Mouse (Mus musculus) ES-Bruce4 (cell line): ENCODE measurements around the gene Plekhn1. TPM values are rescaled to one million over a fixed set of nuclear protein-coding genes. Genes with fewer than 3 reads are reported as not detected.

Experiments
- H3K27ac ChIP-seq: 2 replicates; pipeline ENCODE4 v1.5.1; 2012; ENCODE audit warnings: low read length, inconsistent platforms; ENCODE audit not compliant: insufficient read depth
- H3K27me3 ChIP-seq: 2 replicates; pipeline ENCODE4 v1.6.1; 2012; ENCODE audit warnings: mild to moderate bottlenecking, low read length, inconsistent platforms; ENCODE audit not compliant: control insufficient read depth, poor library complexity, insufficient read depth, severe bottlenecking
- H3K36me3 ChIP-seq: 2 replicates; pipeline ENCODE4 v1.6.1; 2012; ENCODE audit warnings: inconsistent platforms, mild to moderate bottlenecking, low read length, moderate library complexity; ENCODE audit not compliant: control insufficient read depth, poor library complexity, insufficient read depth, severe bottlenecking
- H3K4me1 ChIP-seq: one replicate; pipeline ENCODE4 v1.8.1; 2011; ENCODE audit warnings: low read length; ENCODE audit not compliant: control insufficient read depth, insufficient read depth
- H3K4me3 ChIP-seq: 2 replicates; pipeline ENCODE4 v1.5.1; 2011; ENCODE audit warnings: low read depth, mild to moderate bottlenecking, low read length
- H3K9ac ChIP-seq: 2 replicates; pipeline ENCODE4 v1.6.1; 2012; ENCODE audit warnings: low read depth, mild to moderate bottlenecking, inconsistent platforms; ENCODE audit not compliant: poor library complexity, severe bottlenecking
- H3K9me3 ChIP-seq: replicated peaks from 2 replicates; pipeline ENCODE4 v1.6.1; 2012; ENCODE audit warnings: mild to moderate bottlenecking, low read length, inconsistent platforms; ENCODE audit not compliant: control insufficient read depth, poor library complexity, insufficient read depth, severe bottlenecking
- CTCF ChIP-seq: IDR thresholded peaks from one replicate; pipeline ENCODE4 v1.8.1; 2011; ENCODE audit warnings: low read depth, low read length
- EP300 ChIP-seq: IDR thresholded peaks from 2 replicates; pipeline ENCODE4 v1.6.1; 2011; ENCODE audit warnings: low read depth, low read length; ENCODE audit not compliant: insufficient read depth
- POLR2A ChIP-seq: IDR thresholded peaks from one replicate; pipeline ENCODE4 v1.8.1; 2011; ENCODE audit warnings: low read length; ENCODE audit not compliant: insufficient read depth
- polyA plus RNA-seq: library from polyadenylated mRNA; stranded (reverse); fragments of >200 nt; gene quantifications from 2 replicates; pipeline ENCODE4 v1.2.4, GENCODE M21; 2011; ENCODE audit warnings: low read depth; ENCODE audit not compliant: missing spikeins, insufficient read depth, insufficient read length

The Plekhn1 gene
- polyA plus RNA-seq, 1 experiment: 19.1 TPM

GRCm38 (mm10) chr4:156228393-156229024, 6.1 kb downstream of the Plekhn1 start:
- Histone ChIP-seq H3K27me3 (no peaks in the 10 kb centered on the region), H3K9ac (peak overlapping the region; percentile 16; the same call in 1 of the 2 replicates), H3K27ac (no peak overlapping the region), H3K36me3 (no peaks in the 10 kb centered on the region), H3K9me3 (no peaks in the 10 kb centered on the region), H3K4me1 (no peaks in the 10 kb centered on the region), H3K4me3 (peak overlapping the region; percentile 59)
- TF ChIP-seq EP300 (no peak), POLR2A (no peak), CTCF (no peak)

- no peaks in the 10 kb centered on the region for H3K9me3 ChIP-seq
- no peaks in the 10 kb centered on the region for H3K27me3 ChIP-seq
- no peaks in the 10 kb centered on the region for H3K4me1 ChIP-seq
- no peak overlapping the region for H3K27ac ChIP-seq
- H3K4me3 ChIP-seq: peak overlapping the region; percentile 59
- no peak for TF ChIP-seq CTCF
- no peak for TF ChIP-seq POLR2A
- TF ChIP-seq EP300: no peak
- peak overlapping the region; percentile 16; the same call in 1 of the 2 replicates for H3K9ac ChIP-seq
- no peaks in the 10 kb centered on the region for H3K36me3 ChIP-seq
Observed at GRCm38 (mm10) chr4:156227752-156228392, 6.8 kb downstream of the Plekhn1 start.

GRCm38 (mm10) chr4:156224276-156224675, 10.4 kb downstream of the Plekhn1 start:
- no peak overlapping the region for H3K4me3 ChIP-seq
- H3K27ac ChIP-seq: no peak overlapping the region
- H3K9me3 ChIP-seq: no peaks in the 10 kb centered on the region
- H3K9ac ChIP-seq: no peak overlapping the region
- no peaks in the 10 kb centered on the region for H3K36me3 ChIP-seq
- H3K27me3 ChIP-seq: no peaks in the 10 kb centered on the region
- no peaks in the 10 kb centered on the region for H3K4me1 ChIP-seq
- TF ChIP-seq EP300 (no peak), POLR2A (no peak), CTCF (no peak)

GRCm38 (mm10) chr4:156219936-156220335, 14.7 kb downstream of the Plekhn1 start:
- H3K27me3 ChIP-seq: no peaks in the 10 kb centered on the region
- H3K4me1 ChIP-seq: no peaks in the 10 kb centered on the region
- no peak overlapping the region for H3K9ac ChIP-seq
- no peak overlapping the region for H3K27ac ChIP-seq
- no peaks in the 10 kb centered on the region for H3K36me3 ChIP-seq
- no peaks in the 10 kb centered on the region for H3K9me3 ChIP-seq
- no peak overlapping the region for H3K4me3 ChIP-seq
- TF ChIP-seq CTCF: no peak
- TF ChIP-seq POLR2A: no peak
- no peak for TF ChIP-seq EP300

- no peak overlapping the region for H3K27ac ChIP-seq
- H3K4me3 ChIP-seq: no peak overlapping the region
- H3K27me3 ChIP-seq: no peaks in the 10 kb centered on the region
- no peak overlapping the region for H3K9ac ChIP-seq
- H3K4me1 ChIP-seq: no peaks in the 10 kb centered on the region
- no peaks in the 10 kb centered on the region for H3K36me3 ChIP-seq
- no peaks in the 10 kb centered on the region for H3K9me3 ChIP-seq
- TF ChIP-seq CTCF: no peak
- no peak for TF ChIP-seq POLR2A
- no peak for TF ChIP-seq EP300
Observed at GRCm38 (mm10) chr4:156217838-156218237, 16.8 kb downstream of the Plekhn1 start.

- no peak for TF ChIP-seq POLR2A
- TF ChIP-seq EP300: no peak
- no peak for TF ChIP-seq CTCF
- H3K27ac ChIP-seq: no peak overlapping the region
- H3K36me3 ChIP-seq: no peaks in the 10 kb centered on the region
- H3K27me3 ChIP-seq: no peaks in the 10 kb centered on the region
- H3K9ac ChIP-seq: no peak overlapping the region
- H3K4me3 ChIP-seq: no peak overlapping the region
- no peaks in the 10 kb centered on the region for H3K4me1 ChIP-seq
- no peaks in the 10 kb centered on the region for H3K9me3 ChIP-seq
Observed at GRCm38 (mm10) chr4:156217022-156217669, 17.5 kb downstream of the Plekhn1 start.
